Mouse (Mus musculus): Measurements from ENCODE around the gene Tulp4. TPM values are rescaled to one million over a fixed set of nuclear protein-coding genes. Genes with fewer than 3 reads are reported as not detected.
"Not testable (repeated sequence)": the region's sequence is repeated elsewhere in the genome, so short reads cannot be mapped to it uniquely, and the experiment has no call there.

The Tulp4 gene
- total RNA-seq, 1 experiment: 59.5 TPM

DNA sequence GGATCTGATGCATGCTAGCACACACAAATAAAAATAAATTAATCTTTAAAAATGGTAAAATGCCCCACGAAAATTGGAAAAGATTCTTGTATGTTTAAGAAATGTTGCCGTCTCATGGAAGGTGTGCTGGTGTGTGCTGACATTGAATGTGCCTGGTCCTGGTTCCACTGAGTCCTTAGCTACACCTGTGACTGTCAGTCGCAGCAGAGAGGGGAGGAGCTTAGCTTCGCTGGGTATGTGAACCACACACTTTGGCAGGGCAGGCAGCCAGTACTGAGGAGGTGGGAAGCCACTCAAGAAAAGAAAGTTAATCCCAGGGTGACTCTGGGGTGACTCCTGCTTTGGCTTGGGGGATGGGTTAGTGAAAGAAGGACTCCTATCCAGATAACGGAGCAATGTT is 187.6 kb downstream of the Tulp4 start:
- DNase-seq (ENCODE audit: low read depth, low spot score); H3K36me3 ChIP-seq (ENCODE audit: control insufficient read depth, insufficient read depth, low read length, poor library complexity, severe bottlenecking); H3K4me3 ChIP-seq (ENCODE audit: insufficient read depth in 1 of 2, low read depth in 1 of 2, low read length in 2 of 2, poor library complexity in 1 of 2, severe bottlenecking in 1 of 2); H3K4me1 ChIP-seq (ENCODE audit: control insufficient read depth in 2 of 2, insufficient read depth in 2 of 2, low read length in 2 of 2, poor library complexity in 1 of 2); H3K27ac ChIP-seq (ENCODE audit: insufficient read depth, low read depth, low read length, poor library complexity, severe bottlenecking); H3K9me3 ChIP-seq (ENCODE audit: control insufficient read depth, insufficient read depth, low read depth, low read length); H3K9ac ChIP-seq (ENCODE audit: insufficient read depth, low read depth, low read length, poor library complexity, severe bottlenecking); in situ Hi-C loops (cut with MboI; ENCODE audit: low sequenced_read_pairs in 2 of 2, unreplicated experiment in 2 of 2): not testable (repeated sequence)

DNA sequence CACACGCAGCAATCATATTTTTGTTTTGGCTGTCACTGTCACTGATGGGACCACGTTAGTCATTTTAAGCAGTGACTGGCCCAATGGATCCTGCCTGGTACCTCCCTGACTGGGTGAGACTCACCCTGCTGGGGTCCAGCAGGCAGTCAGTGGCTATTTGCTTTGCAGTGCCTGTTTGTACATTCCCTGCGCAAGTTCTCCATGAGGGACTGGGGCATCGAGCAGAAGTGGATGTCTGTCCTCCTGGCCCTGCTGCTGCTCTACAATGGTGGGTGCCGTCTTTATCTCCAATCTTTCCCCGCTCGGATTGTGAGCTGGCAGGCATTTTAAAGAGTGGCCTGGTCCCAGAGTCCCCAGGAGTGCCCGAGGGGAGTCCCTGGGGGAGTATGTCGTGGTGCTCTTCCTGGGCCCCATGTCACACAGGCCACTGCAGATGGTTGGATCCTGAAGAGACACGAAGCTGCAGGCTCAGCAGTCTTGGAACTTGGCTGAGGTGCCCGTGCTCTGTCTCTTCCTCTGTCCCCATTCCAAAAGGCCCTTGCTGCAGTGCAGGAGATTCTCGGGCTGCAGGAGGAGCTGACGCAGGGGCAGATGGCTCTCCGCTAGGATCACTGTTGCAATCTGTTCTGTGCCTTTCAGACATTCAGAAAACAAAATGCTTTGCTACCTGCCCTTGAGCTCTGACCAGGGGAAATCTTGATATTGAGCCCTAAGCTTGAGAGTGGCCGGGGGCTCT is 191.0 kb downstream of the Tulp4 start:
- H3K9me3 ChIP-seq (ENCODE audit: control insufficient read depth, insufficient read depth, low read depth, low read length); H3K27ac ChIP-seq (ENCODE audit: insufficient read depth, low read depth, low read length, poor library complexity, severe bottlenecking); H3K9ac ChIP-seq (ENCODE audit: insufficient read depth, low read depth, low read length, poor library complexity, severe bottlenecking); H3K4me3 ChIP-seq (ENCODE audit: insufficient read depth in 1 of 2, low read depth in 1 of 2, low read length in 2 of 2, poor library complexity in 1 of 2, severe bottlenecking in 1 of 2); H3K4me1 ChIP-seq (ENCODE audit: control insufficient read depth in 2 of 2, insufficient read depth in 2 of 2, low read length in 2 of 2, poor library complexity in 1 of 2); H3K36me3 ChIP-seq (ENCODE audit: control insufficient read depth, insufficient read depth, low read length, poor library complexity, severe bottlenecking); in situ Hi-C loops (cut with MboI; ENCODE audit: low sequenced_read_pairs in 2 of 2, unreplicated experiment in 2 of 2); DNase-seq (ENCODE audit: low read depth, low spot score): not testable (repeated sequence)

DNA sequence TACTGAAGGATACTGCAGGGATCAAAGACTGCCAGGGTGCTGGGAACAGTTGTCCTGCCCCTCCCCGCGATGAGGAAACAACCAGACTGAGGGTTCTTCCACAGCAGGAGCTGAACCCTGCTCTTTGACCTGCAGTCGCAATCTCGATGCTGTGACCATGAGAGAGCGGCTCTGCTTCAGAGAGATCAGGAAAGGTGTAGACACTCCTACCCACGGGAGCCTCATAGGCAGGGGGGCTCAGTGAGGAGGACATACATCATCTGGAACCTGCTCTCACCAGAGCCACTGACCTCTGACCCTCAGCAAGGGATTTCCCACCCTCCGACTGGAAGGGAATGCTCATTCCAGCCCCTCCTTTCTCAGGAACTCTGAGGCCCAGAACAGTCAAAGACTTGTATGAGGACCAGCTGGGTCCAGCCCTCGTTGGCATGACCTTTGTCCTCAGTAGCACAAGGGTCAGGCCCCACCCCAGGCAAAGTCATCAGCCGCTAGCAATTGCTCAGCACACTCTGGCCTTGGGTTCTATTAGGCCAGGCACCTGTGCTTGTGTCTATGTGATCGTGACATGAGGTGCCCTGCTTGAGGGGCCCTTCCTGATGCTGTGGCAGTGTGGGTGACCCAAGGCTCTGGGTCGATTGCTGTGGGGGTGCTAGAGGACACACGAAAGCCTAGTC is 194.1 kb downstream of the Tulp4 start:
- H3K27ac ChIP-seq (ENCODE audit: insufficient read depth, low read depth, low read length, poor library complexity, severe bottlenecking); H3K9me3 ChIP-seq (ENCODE audit: control insufficient read depth, insufficient read depth, low read depth, low read length); H3K36me3 ChIP-seq (ENCODE audit: control insufficient read depth, insufficient read depth, low read length, poor library complexity, severe bottlenecking); in situ Hi-C loops (cut with MboI; ENCODE audit: low sequenced_read_pairs in 2 of 2, unreplicated experiment in 2 of 2); H3K4me3 ChIP-seq (ENCODE audit: insufficient read depth in 1 of 2, low read depth in 1 of 2, low read length in 2 of 2, poor library complexity in 1 of 2, severe bottlenecking in 1 of 2); DNase-seq (ENCODE audit: low read depth, low spot score); H3K9ac ChIP-seq (ENCODE audit: insufficient read depth, low read depth, low read length, poor library complexity, severe bottlenecking); H3K4me1 ChIP-seq (ENCODE audit: control insufficient read depth in 2 of 2, insufficient read depth in 2 of 2, low read length in 2 of 2, poor library complexity in 1 of 2): not testable (repeated sequence)

Other genes starting within 250 kb of the Tulp4 start
- gene Synj2, start 165.2 kb upstream of the Tulp4 start, total RNA-seq (2012; rRNA removed): 6.1 and 8.8 TPM in 2 replicates
- gene Serac1, start 26.7 kb upstream of the Tulp4 start, total RNA-seq (2012; rRNA removed): 8.9 and 12.8 TPM in 2 replicates
- gene Gtf2h5, start 26.7 kb upstream of the Tulp4 start, total RNA-seq (2012; rRNA removed): 73.4 and 85.1 TPM in 2 replicates
- 27.0 and 33.5 TPM in 2 replicates for gene Tmem181a, start 150.4 kb downstream of the Tulp4 start, total RNA-seq (2012; rRNA removed)
- gene Dynlt1a, start 211.1 kb downstream of the Tulp4 start, total RNA-seq (2012; rRNA removed): 10.1 and 13.3 TPM in 2 replicates

Measured in ES-E14 (cell line).